Mouse (Mus musculus) MEL (cell line): ENCODE data around the gene Fam102a. TPM values are rescaled to one million over a fixed set of nuclear protein-coding genes. Genes with fewer than 3 reads are reported as not detected.

ENCODE experiments used
- DNase-seq: peaks from one replicate; pipeline ENCODE4 v3.0.0; 2011; ENCODE audit warnings: low read depth, low spot score
- H3K27ac ChIP-seq: 2 replicates; pipeline ENCODE4 v1.5.1; 2012; ENCODE audit warnings: low read depth, mild to moderate bottlenecking, control low read depth, low read length, moderate library complexity; ENCODE audit not compliant: control insufficient read depth
- H3K27me3 ChIP-seq, 2 experiments: fragments of 150-350 bp in 1 of 2; sonication (generic) in 1 of 2; 2 replicates each; pipeline ENCODE4 v1.6.1; 2012; ENCODE audit warnings: low read length in 2 of 2, mild to moderate bottlenecking in 2 of 2, improper control_type of control experiment in 1 of 2, moderate library complexity in 1 of 2; ENCODE audit not compliant: insufficient read depth in 2 of 2, control insufficient read depth in 1 of 2
- H3K36me3 ChIP-seq, 2 experiments: 2 replicates each; pipeline ENCODE4 v1.6.1; 2012 to 2014; ENCODE audit warnings: low read length in 2 of 2, improper control_type of control experiment in 1 of 2, inconsistent platforms in 1 of 2, mild to moderate bottlenecking in 1 of 2; ENCODE audit not compliant: insufficient read depth in 2 of 2, control insufficient read depth in 1 of 2
- H3K4me1 ChIP-seq, 2 experiments: fragments of 150-350 bp in 1 of 2; sonication (generic) in 1 of 2; 2 replicates each; pipeline ENCODE4 v1.6.1; 2012; ENCODE audit warnings: low read length in 2 of 2, improper control_type of control experiment in 1 of 2, mild to moderate bottlenecking in 1 of 2; ENCODE audit not compliant: insufficient read depth in 2 of 2, control insufficient read depth in 1 of 2
- H3K4me3 ChIP-seq, 2 experiments: fragments of 150-350 bp in 1 of 2; sonication (generic) in 1 of 2; 2 replicates each; pipeline ENCODE4 v1.5.1; 2012; ENCODE audit warnings: low read depth in 2 of 2, low read length in 2 of 2, mild to moderate bottlenecking in 2 of 2, moderate library complexity in 2 of 2, control low read depth in 1 of 2, improper control_type of control experiment in 1 of 2; ENCODE audit not compliant: control insufficient read depth in 1 of 2, insufficient read depth in 1 of 2
- H3K79me2 ChIP-seq: 2 replicates; pipeline ENCODE4 v1.6.1; 2012; ENCODE audit warnings: mild to moderate bottlenecking, low read length, moderate library complexity; ENCODE audit not compliant: control insufficient read depth, poor library complexity, insufficient read depth
- H3K9ac ChIP-seq: 2 replicates; pipeline ENCODE4 v1.6.1; 2012; ENCODE audit warnings: low read depth, mild to moderate bottlenecking, control low read depth, low read length, moderate library complexity; ENCODE audit not compliant: control insufficient read depth, poor library complexity, severe bottlenecking
- H3K9me3 ChIP-seq: fragments of 150-350 bp; sonication (generic); replicated peaks from 2 replicates; pipeline ENCODE4 v1.6.1; 2012; ENCODE audit warnings: mild to moderate bottlenecking, low read length, improper control_type of control experiment, moderate library complexity; ENCODE audit not compliant: insufficient read depth
- CHD1 ChIP-seq: IDR thresholded peaks from 2 replicates; pipeline ENCODE4 v1.6.1; 2012; ENCODE audit warnings: low read depth, mild to moderate bottlenecking, inconsistent platforms, low read length, improper control_type of control experiment
- CTCF ChIP-seq, 3 experiments: IDR thresholded peaks in 2 of 3; conservative IDR thresholded peaks in 1 of 3; 2 replicates each; pipeline ENCODE4 v1.5.1; 2011 to 2012; ENCODE audit warnings: low read length in 3 of 3, low read depth in 2 of 3, mild to moderate bottlenecking in 2 of 3, improper control_type of control experiment in 1 of 3, inconsistent platforms in 1 of 3, mixed read lengths in 1 of 3, moderate library complexity in 1 of 3; ENCODE audit not compliant: control insufficient read depth in 1 of 3, insufficient read depth in 1 of 3, poor library complexity in 1 of 3, severe bottlenecking in 1 of 3
- E2F4 ChIP-seq: IDR thresholded peaks from 2 replicates; pipeline ENCODE4 v1.6.1; 2011; ENCODE audit warnings: low read depth, low read length, improper control_type of control experiment, borderline replicate concordance
- ETS1 ChIP-seq: IDR thresholded peaks from 2 replicates; pipeline ENCODE4 v1.6.1; 2012; ENCODE audit warnings: low read depth, mild to moderate bottlenecking, inconsistent platforms, low read length, improper control_type of control experiment, moderate library complexity
- GABPA ChIP-seq: IDR thresholded peaks from 2 replicates; pipeline ENCODE4 v1.6.1; 2012; ENCODE audit warnings: low read depth, mild to moderate bottlenecking, inconsistent platforms, low read length, improper control_type of control experiment, moderate library complexity
- HCFC1 ChIP-seq: IDR thresholded peaks from 2 replicates; pipeline ENCODE4 v1.6.1; 2012; ENCODE audit warnings: low read depth, mild to moderate bottlenecking, inconsistent platforms, low read length, improper control_type of control experiment, moderate library complexity
- KAT2A ChIP-seq: conservative IDR thresholded peaks from 2 replicates; pipeline ENCODE4 v1.6.1; 2012; ENCODE audit warnings: low read depth, low read length, improper control_type of control experiment, inconsistent platforms
- MEF2A ChIP-seq: IDR thresholded peaks from 2 replicates; pipeline ENCODE4 v1.6.1; 2014; ENCODE audit warnings: low read depth, mild to moderate bottlenecking, inconsistent platforms, low read length, improper control_type of control experiment; ENCODE audit not compliant: poor library complexity, insufficient replicate concordance, severe bottlenecking; ENCODE audit errors: extremely low read depth
- MYB ChIP-seq: IDR thresholded peaks from 2 replicates; pipeline ENCODE4 v1.6.1; 2011; ENCODE audit warnings: mild to moderate bottlenecking, low read depth, low read length, improper control_type of control experiment
- MYC ChIP-seq: IDR thresholded peaks from 2 replicates; pipeline ENCODE4 v1.6.1; 2011; ENCODE audit warnings: low read depth, mild to moderate bottlenecking, low read length, improper control_type of control experiment, moderate library complexity
- NELFE ChIP-seq: IDR thresholded peaks from 2 replicates; pipeline ENCODE4 v1.6.1; 2011; ENCODE audit warnings: low read depth, low read length, improper control_type of control experiment
- POLR2A ChIP-seq, 2 experiments: IDR thresholded peaks; 2 replicates each; pipeline ENCODE4 v1.6.1; 2011 to 2012; ENCODE audit warnings: low read length in 2 of 2, mild to moderate bottlenecking in 2 of 2, control low read depth in 1 of 2, improper control_type of control experiment in 1 of 2, low read depth in 1 of 2, moderate library complexity in 1 of 2; ENCODE audit not compliant: control insufficient read depth in 1 of 2, insufficient read depth in 1 of 2, poor library complexity in 1 of 2
- POLR2AphosphoS2 ChIP-seq: IDR thresholded peaks from 2 replicates; pipeline ENCODE4 v1.6.1; 2011; ENCODE audit warnings: low read length, improper control_type of control experiment
- POLR2AphosphoS5 ChIP-seq: IDR thresholded peaks from 2 replicates; pipeline ENCODE4 v1.6.1; 2012; ENCODE audit warnings: low read depth, borderline replicate concordance, mild to moderate bottlenecking, inconsistent platforms, low read length, moderate library complexity, mixed read lengths
- RAD21 ChIP-seq: IDR thresholded peaks from 2 replicates; pipeline ENCODE4 v1.6.1; 2011; ENCODE audit warnings: mild to moderate bottlenecking, low read depth, low read length, improper control_type of control experiment
- SMC3 ChIP-seq: IDR thresholded peaks from 2 replicates; pipeline ENCODE4 v1.6.1; 2011; ENCODE audit warnings: low read depth, low read length, improper control_type of control experiment
- TAL1 ChIP-seq: IDR thresholded peaks from 2 replicates; pipeline ENCODE4 v1.6.1; 2012; ENCODE audit warnings: mild to moderate bottlenecking, inconsistent platforms, low read length, moderate library complexity, mixed read lengths
- TBP ChIP-seq: IDR thresholded peaks from 2 replicates; pipeline ENCODE4 v1.8.0; 2011; ENCODE audit warnings: low read depth, low read length, improper control_type of control experiment
- UBTF ChIP-seq: IDR thresholded peaks from 2 replicates; pipeline ENCODE4 v1.6.1; 2012; ENCODE audit warnings: low read depth, mild to moderate bottlenecking, inconsistent platforms, low read length, improper control_type of control experiment, moderate library complexity, borderline replicate concordance; ENCODE audit not compliant: insufficient read depth
- USF1 ChIP-seq: IDR thresholded peaks from 2 replicates; pipeline ENCODE4 v1.6.1; 2014; ENCODE audit warnings: low read depth, mild to moderate bottlenecking, inconsistent platforms, low read length, improper control_type of control experiment, moderate library complexity
- ZC3H11A ChIP-seq: IDR thresholded peaks from 2 replicates; pipeline ENCODE4 v1.6.1; 2012; ENCODE audit warnings: low read depth, mild to moderate bottlenecking, inconsistent platforms, low read length, improper control_type of control experiment
- polyA plus RNA-seq, 2 experiments: library from polyadenylated mRNA; stranded (reverse) in 1 of 2; unstranded in 1 of 2; fragments of >175 nt in 1 of 2; fragments of >200 nt in 1 of 2; gene quantifications; 2 replicates each; pipeline versions ENCODE4 v1.2.1 to v1.2.4; 2012; ENCODE audit warnings: low replicate concordance in 2 of 2, low read depth in 1 of 2; ENCODE audit not compliant: insufficient read length in 2 of 2, insufficient read depth in 1 of 2, missing spikeins in 1 of 2
- total RNA-seq: library from RNA; depleted of rRNA; stranded (reverse); fragments of 300-350 nt; gene quantifications from 2 replicates; pipeline ENCODE4 v1.2.3, GENCODE M21; 2012

Gene Fam102a
- total and polyA plus RNA-seq, 3 experiments = 1.8 to 2.4 TPM; not detected in 1

DNA sequence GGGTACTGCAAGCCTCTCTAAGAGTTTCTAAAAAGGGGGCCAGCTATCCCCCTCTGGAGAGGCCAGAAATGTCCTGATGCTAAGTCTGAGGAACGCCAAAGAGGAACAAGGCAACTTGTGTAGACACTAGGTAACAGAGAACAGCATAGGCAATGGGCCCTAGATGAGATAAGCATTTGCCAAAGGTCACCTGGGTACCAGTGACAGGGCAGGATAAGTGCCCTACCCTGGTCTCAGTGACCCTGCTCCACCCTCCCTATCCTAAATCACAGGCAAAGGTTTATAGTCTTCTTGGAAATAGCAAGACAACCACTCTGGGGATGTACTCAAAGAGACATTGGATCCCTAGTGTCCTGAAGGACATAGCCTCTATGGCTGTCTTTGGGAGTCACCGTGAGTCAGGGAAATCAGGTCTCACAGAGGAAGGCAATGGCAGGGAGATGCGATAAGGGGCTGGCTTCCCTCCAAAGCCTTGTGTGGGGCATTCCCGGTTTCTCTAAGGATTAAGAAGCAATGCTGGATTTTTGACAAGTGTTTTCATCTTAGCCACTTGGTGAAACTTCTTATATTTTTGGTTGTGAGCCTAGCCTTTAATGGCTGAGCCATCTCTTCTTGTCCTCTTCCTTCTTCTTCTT, 17.8 kb upstream of the Fam102a start:
- H3K4me1 ChIP-seq = no peaks in the 10 kb centered on the region
- H3K9me3 ChIP-seq = no peaks in the 10 kb centered on the region
- no peak for TF ChIP-seq TBP
- TF ChIP-seq SMC3 = no peak
- no peak for TF ChIP-seq KAT2A
- no peak for TF ChIP-seq MYB
- no peak for TF ChIP-seq MYC
- TF ChIP-seq CHD1 = no peak
- TF ChIP-seq TAL1 = no peak
- TF ChIP-seq ZC3H11A = no peak
- no peak for TF ChIP-seq E2F4
- TF ChIP-seq POLR2AphosphoS2 = no peak
- no peak for TF ChIP-seq MEF2A
- TF ChIP-seq UBTF = no peak
- no peak for TF ChIP-seq HCFC1
- no peak for TF ChIP-seq ETS1
- no peak for TF ChIP-seq CTCF (IDR thresholded peaks at IDR 0.05 in 2 of 3, conservative IDR thresholded peaks at IDR 0.05 in 1 of 3; ENCODE audit: control insufficient read depth in 1 of 3, insufficient read depth in 1 of 3, low read depth in 2 of 3, low read length in 3 of 3, poor library complexity in 1 of 3, severe bottlenecking in 1 of 3)
- TF ChIP-seq POLR2AphosphoS5 = no peak
- TF ChIP-seq GABPA = no peak
- H3K27ac ChIP-seq = no peak overlapping the region
- H3K36me3 ChIP-seq = no peaks in the 10 kb centered on the region
- DNase-seq = no peak
- no peak overlapping the region for H3K9ac ChIP-seq
- H3K4me3 ChIP-seq = no peak overlapping the region
- no peaks in the 10 kb centered on the region for H3K79me2 ChIP-seq
- no peaks in the 10 kb centered on the region for H3K27me3 ChIP-seq

- no peaks in the 10 kb centered on the region for H3K36me3 ChIP-seq
- no peaks in the 10 kb centered on the region for H3K79me2 ChIP-seq
- H3K9ac ChIP-seq = no peak overlapping the region
- H3K27me3 ChIP-seq = no peaks in the 10 kb centered on the region
- peak; percentile 14 for DNase-seq
- H3K27ac ChIP-seq = no peak overlapping the region
- H3K9me3 ChIP-seq = no peaks in the 10 kb centered on the region
- H3K4me3 ChIP-seq = no peak overlapping the region; a peak in 1 of 4 replicates
- peak in 2 of 3 experiments; percentile 17 to 23; a peak in 1 of 6 replicates for TF ChIP-seq CTCF (IDR thresholded peaks at IDR 0.05 in 2 of 3, conservative IDR thresholded peaks at IDR 0.05 in 1 of 3; ENCODE audit: control insufficient read depth in 1 of 3, insufficient read depth in 1 of 3, low read depth in 2 of 3, low read length in 3 of 3, poor library complexity in 1 of 3, severe bottlenecking in 1 of 3)
- TF ChIP-seq HCFC1 = no peak
- no peak for TF ChIP-seq NELFE
- TF ChIP-seq USF1 = no peak
- TF ChIP-seq POLR2A (IDR thresholded peaks at IDR 0.05; ENCODE audit: control insufficient read depth in 1 of 2, insufficient read depth in 1 of 2, low read depth in 1 of 2, low read length in 2 of 2, poor library complexity in 1 of 2) = no peak
- TF ChIP-seq RAD21 = no peak
- no peaks in the 10 kb centered on the region for H3K4me1 ChIP-seq
These were observed 14.8 kb upstream of the Fam102a start for GRCm38 (mm10) chr2:32520034-32520990.
